Mouse (Mus musculus) kidney, embryonic 14.5 days (tissue): ENCODE data around the gene Sirt4. TPM values are rescaled to one million over a fixed set of nuclear protein-coding genes. Genes with fewer than 3 reads are reported as not detected.
"Not testable (repeated sequence)": the region's sequence is repeated elsewhere in the genome, so short reads cannot be mapped to it uniquely, and the experiment has no call there.

Experiments used
- ATAC-seq: fragments of 200-750 bp; cut with Nextera tagmentation; 2 replicates; pipeline ENCODE4 v1.8.0; 2017; ENCODE audit warnings: moderate number of reproducible peaks, mild to moderate bottlenecking, moderate TSS enrichment, moderate library complexity; ENCODE audit not compliant: low FRiP score, low TSS enrichment
- H3K27ac ChIP-seq: fragments of 300-500 bp; sonication (generic); 2 replicates; pipeline ENCODE4 v1.5.1; 2014; ENCODE audit warnings: low read depth, mild to moderate bottlenecking, low read length, moderate library complexity, mixed read lengths
- H3K27me3 ChIP-seq: fragments of 300-500 bp; sonication (generic); 2 replicates; pipeline ENCODE4 v1.6.1; 2014; ENCODE audit warnings: mild to moderate bottlenecking, low read length; ENCODE audit not compliant: control insufficient read depth, insufficient read depth
- H3K36me3 ChIP-seq: fragments of 300-500 bp; sonication (generic); 2 replicates; pipeline ENCODE4 v1.6.1; 2014; ENCODE audit warnings: low read length, mixed read lengths; ENCODE audit not compliant: control insufficient read depth, insufficient read depth
- H3K4me1 ChIP-seq: fragments of 300-500 bp; sonication (generic); 2 replicates; pipeline ENCODE4 v1.6.1; 2014; ENCODE audit warnings: low read length, mixed read lengths; ENCODE audit not compliant: control insufficient read depth, insufficient read depth
- H3K4me2 ChIP-seq: fragments of 300-500 bp; sonication (generic); replicated peaks from 2 replicates; pipeline ENCODE4 v1.6.1; 2014; ENCODE audit warnings: low read depth, mild to moderate bottlenecking, low read length
- H3K4me3 ChIP-seq: fragments of 300-500 bp; sonication (generic); 2 replicates; pipeline ENCODE4 v1.5.1; 2014; ENCODE audit warnings: mild to moderate bottlenecking, low read length
- H3K9ac ChIP-seq: fragments of 300-500 bp; sonication (generic); 2 replicates; pipeline ENCODE4 v1.6.1; 2014; ENCODE audit warnings: low read depth, mild to moderate bottlenecking, low read length, moderate library complexity
- H3K9me3 ChIP-seq: fragments of 300-500 bp; sonication (generic); 2 replicates; pipeline ENCODE4 v1.6.1; 2016; ENCODE audit warnings: low read length; ENCODE audit not compliant: control insufficient read depth
- WGBS: fragments of 180-500 bp; shearing (Covaris S2); extraction: QIAGEN DNeasy Blood & Tissue Kit; methylation state at CpG from one replicate; pipeline ENCODE4 v1.1.7; 2014; 5-methylcytosine and 5-hydroxymethylcytosine counted together
- polyA plus RNA-seq: library from polyadenylated mRNA; unstranded; fragments of >200 nt; fragmentation: Nextera tagmentation; extraction: Ambion mirVana; gene quantifications from 2 replicates; pipeline ENCODE4 v1.2.1, GENCODE M21; 2014

The Sirt4 gene
- polyA plus RNA-seq, 1 experiment from 2014 or later = 20.9 TPM

DNA sequence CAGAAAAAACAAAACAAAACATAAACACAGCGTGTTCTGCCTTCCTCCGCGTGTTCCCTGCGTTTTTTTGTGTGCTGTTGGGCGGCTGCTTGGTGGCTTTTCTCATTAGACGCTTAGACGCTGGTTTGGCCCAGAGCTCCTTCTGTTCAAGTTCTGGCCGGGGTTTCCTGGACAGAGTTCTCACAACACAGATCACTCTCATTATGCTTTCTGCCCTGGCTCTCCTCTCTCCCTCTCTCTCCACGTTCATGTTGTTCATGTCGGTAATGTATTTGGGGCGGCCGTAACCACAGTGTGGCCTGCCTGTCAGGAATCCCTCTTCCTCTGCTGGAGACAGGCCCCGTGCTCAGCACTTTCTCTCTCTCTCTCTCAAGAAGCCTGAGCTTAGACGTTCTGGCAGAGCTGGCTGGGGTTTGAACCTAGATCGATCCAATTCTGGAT is 24.8 kb upstream of the Sirt4 start:
- Histone ChIP-seq H3K36me3 (no peaks in the 10 kb centered on the region), H3K9ac (peak overlapping the region; percentile 44; the same call in 1 of the 2 replicates), H3K4me1 (peaks cover 40% of the 10 kb centered on the region), H3K27ac (peak overlapping the region; percentile 80), H3K27me3 (no peaks in the 10 kb centered on the region), H3K4me3 (peak overlapping the region; percentile 95; the same call in 1 of the 2 replicates), H3K4me2 (peak overlapping the region; percentile 61), H3K9me3 (no peaks in the 10 kb centered on the region)
- 13% methylated on average over 15 of the region's 15 CpGs for WGBS
- ATAC-seq = no peak

DNA sequence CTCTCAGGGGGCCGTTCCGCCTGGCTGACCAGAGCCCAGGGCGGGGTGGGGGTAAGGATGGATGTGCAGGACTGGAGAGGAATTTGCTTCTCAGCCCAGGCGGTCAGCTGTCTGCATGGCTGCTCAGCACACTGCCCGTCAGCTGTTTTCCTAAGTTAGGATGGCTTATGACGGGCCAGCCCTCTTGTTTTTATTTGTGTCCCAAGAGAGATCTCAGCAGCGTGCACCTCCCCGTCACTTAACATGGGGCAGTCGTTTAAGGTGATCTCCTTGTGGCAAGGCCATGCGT is 24.3 kb upstream of the Sirt4 start:
- Histone ChIP-seq H3K4me2 (peak overlapping the region; percentile 61), H3K36me3 (no peaks in the 10 kb centered on the region), H3K4me1 (peaks cover 37% of the 10 kb centered on the region), H3K9me3 (no peaks in the 10 kb centered on the region), H3K27me3 (no peaks in the 10 kb centered on the region), H3K27ac (peak overlapping the region; percentile 80; the same call in 1 of the 2 replicates), H3K9ac (peak overlapping the region; percentile 95; the same call in 1 of the 2 replicates), H3K4me3 (peak overlapping the region; percentile 95)
- 4% methylated on average over 10 of the region's 10 CpGs for WGBS
- ATAC-seq = peak; percentile 89

DNA sequence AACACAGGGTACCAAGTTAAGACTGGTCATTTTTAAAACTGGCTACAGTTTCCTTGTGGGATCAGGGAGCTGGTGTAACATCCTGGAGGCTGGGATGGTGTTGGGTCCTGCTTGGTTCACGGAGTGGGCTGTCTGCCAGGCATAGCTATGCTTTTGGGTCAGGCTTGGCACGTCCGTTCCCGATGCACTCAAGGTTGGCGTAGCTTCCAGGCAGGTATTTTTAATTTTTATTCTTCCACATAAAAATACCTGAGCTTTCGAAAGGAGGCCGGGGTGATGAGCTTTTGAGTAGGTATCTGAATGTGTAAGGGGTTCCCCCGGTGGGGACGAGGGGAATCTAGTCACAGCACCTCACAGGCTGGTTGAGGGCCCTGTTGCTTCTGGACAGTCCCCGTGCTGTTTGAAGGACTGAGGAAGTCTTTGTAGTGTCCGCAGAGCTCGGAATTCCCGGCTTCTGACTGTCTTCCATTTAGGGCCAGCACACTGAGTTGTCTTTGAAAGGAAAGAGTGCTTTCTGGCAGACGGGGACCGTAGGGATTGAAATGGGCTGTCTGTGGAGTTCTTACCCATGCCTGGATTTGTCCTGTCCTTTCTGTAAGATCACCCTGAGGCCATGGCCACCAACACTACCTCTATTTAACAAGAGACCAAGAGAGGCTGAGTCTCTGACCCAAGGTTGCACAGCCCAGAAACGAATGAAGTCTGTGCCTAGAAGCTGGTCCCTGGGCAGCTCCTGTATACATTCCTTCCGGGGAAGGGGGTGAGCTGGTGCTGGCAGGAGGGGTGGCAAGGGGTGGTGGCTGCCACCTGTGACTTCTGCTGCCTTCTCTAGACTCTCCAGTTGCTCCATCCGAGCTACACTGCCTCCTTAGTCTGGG is 23.7 kb upstream of the Sirt4 start:
- Histone ChIP-seq H3K36me3 (no peaks in the 10 kb centered on the region), H3K9ac (peak overlapping the region; percentile 95; the same call in 1 of the 2 replicates), H3K4me3 (peak overlapping the region; percentile 95), H3K27ac (peak overlapping the region; percentile 80), H3K9me3 (no peaks in the 10 kb centered on the region), H3K4me1 (peaks cover 34% of the 10 kb centered on the region), H3K27me3 (no peaks in the 10 kb centered on the region), H3K4me2 (peak overlapping the region; percentile 61)
- WGBS = 38% methylated on average over 18 of the region's 18 CpGs
- ATAC-seq = no peak

DNA sequence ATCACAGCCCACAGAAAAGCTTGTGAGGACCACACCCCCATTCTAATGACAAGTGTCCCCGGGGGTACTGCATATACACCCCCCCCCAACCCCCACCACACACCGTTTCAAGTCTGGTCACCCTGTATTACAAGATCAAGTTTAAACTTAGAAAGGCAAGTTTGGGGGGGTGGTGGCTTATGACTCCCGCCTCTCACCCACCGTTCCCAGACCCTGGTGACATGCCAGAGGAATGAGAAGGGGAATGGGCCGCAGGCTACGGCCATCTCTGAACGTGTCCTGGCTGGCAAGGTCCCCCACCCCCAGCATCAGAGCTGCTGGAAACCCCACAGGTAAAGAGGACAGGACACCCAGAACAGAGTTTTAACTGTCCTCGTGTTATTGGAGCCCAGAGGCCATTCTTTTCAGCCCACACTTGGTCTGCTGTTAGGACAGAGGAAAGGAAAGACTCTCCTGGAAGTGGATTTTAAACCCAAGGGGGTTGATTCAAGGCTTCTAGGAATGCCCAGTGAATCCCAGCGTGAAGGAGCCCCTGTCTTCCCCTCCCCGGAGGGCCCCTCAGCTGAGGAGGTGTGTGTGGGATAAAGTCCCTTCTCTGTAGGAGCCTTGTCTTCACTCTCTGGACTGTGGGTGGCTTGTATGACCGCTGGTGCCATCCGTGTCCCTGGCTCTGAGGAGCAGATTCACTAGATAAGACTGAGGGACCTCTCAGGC is 22.9 kb upstream of the Sirt4 start:
- Histone ChIP-seq H3K9me3 (no peaks in the 10 kb centered on the region), H3K36me3 (no peaks in the 10 kb centered on the region), H3K9ac (peak overlapping the region; percentile 95), H3K4me2 (peak overlapping the region; percentile 61), H3K4me3 (peak overlapping the region; percentile 95), H3K4me1 (peaks cover 34% of the 10 kb centered on the region), H3K27me3 (no peaks in the 10 kb centered on the region), H3K27ac (peak overlapping the region; percentile 80; the same call in 1 of the 2 replicates)
- ATAC-seq = no peak
- WGBS = 18% methylated on average over 12 of the region's 12 CpGs

DNA sequence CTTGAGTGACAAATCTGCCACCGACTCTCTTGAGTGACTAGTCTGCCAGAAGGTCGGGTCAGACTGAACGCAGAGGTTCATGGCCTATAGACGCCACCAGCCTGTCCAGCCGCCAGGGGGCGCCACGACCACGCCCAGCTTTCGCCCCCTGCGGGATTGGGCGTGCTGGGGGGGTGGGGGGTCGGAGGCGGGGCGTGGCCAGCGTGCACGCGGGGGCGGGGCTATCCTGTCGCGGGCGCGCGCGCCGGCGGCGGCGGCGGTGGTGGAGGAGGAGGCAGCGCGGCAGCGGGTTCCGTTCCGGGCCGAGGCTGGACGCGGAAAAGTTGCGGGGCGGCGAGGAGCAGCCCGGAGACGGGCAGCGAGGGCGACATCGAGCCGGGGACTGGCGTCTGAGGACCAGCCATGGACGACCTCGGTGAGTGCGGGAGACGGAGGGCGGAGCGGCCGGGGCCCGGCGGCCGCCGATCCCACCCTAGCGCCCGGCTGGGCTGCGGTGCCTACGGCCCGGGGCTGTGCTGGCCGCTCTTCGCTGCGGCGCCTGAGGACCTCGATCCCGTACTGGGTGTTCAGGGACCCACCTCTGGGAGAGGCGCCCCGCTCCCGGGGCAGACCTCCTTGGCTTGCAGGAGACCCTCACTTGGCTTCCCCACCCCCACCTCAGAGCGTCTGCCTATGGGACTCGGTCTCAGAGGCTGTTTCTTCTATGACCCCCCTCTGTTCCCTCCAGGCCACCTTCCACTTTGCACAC is 22.1 kb upstream of the Sirt4 start, which contains the start of gene Pxn:
Gene Pxn, plus strand, starts transcription at position 223 of the 748 bp plus-strand sequence.
- Histone ChIP-seq H3K36me3 (no peaks in the 10 kb centered on the region), H3K27me3 (no peaks in the 10 kb centered on the region), H3K4me2 (peak within 1 kb of the TSS; percentile 61), H3K9ac (peak within 1 kb of the TSS; percentile 95), H3K27ac (no peak within 1 kb of the TSS; the same call in 1 of the 2 replicates), H3K4me1 (peaks cover 34% of the 10 kb centered on the region), H3K9me3 (no peaks in the 10 kb centered on the region), H3K4me3 (peak within 1 kb of the TSS; percentile 95)
- WGBS = 2% methylated on average over 37 of the region's 74 CpGs
- ATAC-seq = peak; percentile 77

DNA sequence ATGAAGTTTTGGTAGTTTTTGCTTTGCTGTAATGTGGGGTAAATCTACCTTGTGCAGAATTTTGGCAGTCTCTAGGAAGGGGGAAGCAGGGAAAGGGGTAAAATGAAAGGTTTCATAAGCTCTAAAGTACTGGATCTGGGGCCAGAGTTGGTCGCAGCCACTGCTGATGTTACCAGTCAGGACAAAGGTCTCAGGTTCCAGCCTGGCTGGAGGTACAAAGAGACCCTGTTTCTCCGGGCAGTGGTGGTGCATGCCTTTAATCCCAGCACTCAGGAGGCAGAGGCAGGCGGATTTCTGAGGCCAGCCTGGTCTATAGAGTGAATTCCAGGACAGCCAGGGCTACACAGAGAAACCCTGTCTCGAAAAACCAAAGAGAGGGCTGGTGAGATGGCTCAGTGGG is 21.1 kb upstream of the Sirt4 start:
- H3K27ac ChIP-seq, H3K4me2 ChIP-seq, H3K9ac ChIP-seq, H3K9me3 ChIP-seq, H3K36me3 ChIP-seq, ATAC-seq, H3K27me3 ChIP-seq, H3K4me3 ChIP-seq: not testable (repeated sequence)
- WGBS = 74% methylated on average over 4 of the region's 4 CpGs
- peaks cover 34% of the 10 kb centered on the region for H3K4me1 ChIP-seq

DNA sequence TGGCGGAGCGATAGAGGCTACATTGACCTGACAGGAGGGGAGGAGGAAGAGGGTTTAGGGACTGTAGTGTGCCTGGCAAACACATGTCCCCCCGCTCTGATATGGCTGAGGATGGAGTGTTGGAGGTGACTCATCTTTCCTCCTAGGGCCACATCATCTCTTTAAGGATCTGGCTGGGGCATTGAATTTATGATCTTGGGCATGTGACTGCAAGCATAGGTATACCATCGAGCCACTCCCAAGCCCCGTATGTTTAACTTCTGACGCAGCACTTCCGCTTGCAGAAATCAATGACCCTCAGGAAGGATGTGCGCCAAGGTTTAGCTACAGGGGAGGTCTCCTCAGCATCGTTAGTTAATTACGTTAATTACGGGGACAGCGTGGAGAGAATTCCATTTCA is 18.5 kb upstream of the Sirt4 start:
- H3K4me1 ChIP-seq = peaks cover 9% of the 10 kb centered on the region
- ATAC-seq = no peak
- no peaks in the 10 kb centered on the region for H3K36me3 ChIP-seq
- no peak overlapping the region for H3K4me2 ChIP-seq
- H3K9ac ChIP-seq = no peak overlapping the region
- H3K9me3 ChIP-seq = no peaks in the 10 kb centered on the region
- 67% methylated on average over 12 of the region's 12 CpGs for WGBS
- H3K27ac ChIP-seq = no peak overlapping the region
- no peaks in the 10 kb centered on the region for H3K27me3 ChIP-seq
- no peak overlapping the region for H3K4me3 ChIP-seq

DNA sequence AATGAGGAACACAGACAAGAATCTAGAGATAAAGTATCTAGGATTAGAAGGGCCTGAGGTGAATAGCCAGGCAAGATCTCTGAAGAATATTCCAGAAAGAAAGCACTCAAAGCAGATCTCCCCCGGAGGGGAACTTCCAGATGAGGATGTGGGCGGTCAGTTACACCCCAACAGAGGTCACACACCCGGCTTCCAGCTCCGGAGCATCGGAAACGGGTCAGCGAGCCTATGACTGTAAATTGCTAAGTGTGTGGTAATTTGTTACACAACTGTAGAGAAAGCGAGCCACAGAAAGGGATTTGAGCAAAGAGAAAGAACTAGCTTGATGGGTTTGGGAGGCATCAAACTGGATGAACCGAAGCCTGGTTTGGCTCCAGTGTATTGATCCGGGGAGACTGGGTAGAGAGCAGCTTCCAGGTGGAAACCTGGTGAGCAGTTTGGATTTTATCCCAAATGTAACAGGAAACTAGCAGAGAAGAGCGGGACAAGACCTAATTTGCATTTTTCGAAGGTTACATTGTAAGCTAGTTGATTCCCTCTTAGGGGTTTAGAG is 15.9 kb upstream of the Sirt4 start:
- 51% methylated on average over 12 of the region's 12 CpGs for WGBS
- Histone ChIP-seq H3K36me3 (no peaks in the 10 kb centered on the region), H3K9ac (no peak overlapping the region), H3K27me3 (no peaks in the 10 kb centered on the region), H3K9me3 (no peaks in the 10 kb centered on the region), H3K4me1 (no peaks in the 10 kb centered on the region), H3K27ac (no peak overlapping the region; the same call in 1 of the 2 replicates), H3K4me2 (no peak overlapping the region), H3K4me3 (no peak overlapping the region)
- ATAC-seq = no peak
